Mouse (Mus musculus): ENCODE data around the gene Rgs1.

DNA sequence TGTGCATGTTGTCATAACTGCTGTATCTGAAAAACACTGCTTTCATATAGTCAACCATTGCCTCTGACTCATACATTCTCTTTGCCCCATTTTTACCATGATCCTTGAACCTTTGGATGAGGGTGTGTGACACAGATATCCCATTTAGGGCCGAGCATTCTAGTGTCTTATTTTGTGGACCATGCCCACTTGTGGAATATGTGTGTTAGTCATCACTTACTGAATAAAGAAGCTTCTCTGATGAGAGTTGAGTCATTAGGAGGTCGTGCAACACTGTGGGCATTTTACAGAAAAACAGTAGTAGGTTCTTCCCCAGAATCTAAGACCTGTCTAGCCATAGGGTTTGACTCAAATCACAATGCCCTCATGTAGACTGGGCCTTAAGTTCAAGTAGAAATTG lies 9.8 kb downstream of the Rgs1 start:
- no peak for TF ChIP-seq CTCF (IDR thresholded peaks at IDR 0.05; ENCODE audit: control insufficient read depth, insufficient read depth, insufficient read length)
- TF ChIP-seq MAX (IDR thresholded peaks at IDR 0.05) = no peak
